Mouse (Mus musculus) neutrophil, adult 59 days (primary cell): ENCODE results near the gene Mdm1. TPM values are rescaled to one million over a fixed set of nuclear protein-coding genes. Genes with fewer than 3 reads are reported as not detected.

Experiments
- total RNA-seq, 2 experiments: library from RNA; stranded (reverse); gene quantifications; 1 replicate in 1 of 2; 2 replicates in 1 of 2; pipeline ENCODE4 v1.2.4; 2023

The Mdm1 gene
- 10 to 100 TPM; 10.8 to 14.1 TPM for total RNA-seq

DNA sequence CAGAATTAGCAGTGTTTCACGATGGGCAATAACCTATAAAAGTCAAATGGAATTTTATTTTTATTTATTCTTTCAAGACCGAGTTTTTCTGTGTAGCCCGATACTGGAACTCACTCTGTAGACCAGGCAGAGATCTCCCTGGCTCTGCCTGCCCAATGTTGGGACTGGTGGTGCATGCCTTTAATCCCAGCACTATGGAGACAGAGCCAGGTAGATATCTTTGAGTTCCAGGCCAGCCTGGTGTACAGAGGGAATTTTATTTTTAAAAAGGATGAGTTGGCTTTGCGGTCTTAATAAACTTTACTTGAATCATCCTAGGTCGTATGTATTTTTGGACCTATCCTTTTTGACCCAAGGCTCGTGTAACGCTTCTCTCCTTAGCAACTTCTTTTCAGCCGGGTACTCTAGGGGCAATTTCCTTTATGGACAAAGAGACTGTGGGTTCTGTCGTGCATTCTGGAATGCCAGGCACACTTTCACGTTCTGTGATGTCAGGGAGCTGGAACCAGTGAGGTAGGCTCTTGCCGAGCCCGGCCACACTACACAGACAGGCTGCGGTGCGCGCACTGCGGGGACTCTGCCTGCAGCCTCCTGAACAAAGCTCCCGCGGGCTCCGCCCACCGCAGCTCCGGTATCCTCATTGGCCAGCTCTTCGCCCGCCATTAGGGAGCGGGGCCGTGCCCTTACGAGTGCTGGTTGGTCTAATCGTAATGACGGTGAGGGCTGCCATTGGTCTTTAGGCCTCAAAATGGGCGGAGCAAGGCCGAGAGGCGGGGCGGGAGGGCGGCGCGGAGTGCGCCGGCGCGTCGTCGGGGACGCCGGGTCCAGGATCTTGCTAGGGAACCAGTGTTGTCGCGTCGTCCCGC is at the start of gene Mdm1:
Gene Mdm1, plus strand, starts transcription at position 794 of the 866 bp plus-strand sequence.

DNA sequence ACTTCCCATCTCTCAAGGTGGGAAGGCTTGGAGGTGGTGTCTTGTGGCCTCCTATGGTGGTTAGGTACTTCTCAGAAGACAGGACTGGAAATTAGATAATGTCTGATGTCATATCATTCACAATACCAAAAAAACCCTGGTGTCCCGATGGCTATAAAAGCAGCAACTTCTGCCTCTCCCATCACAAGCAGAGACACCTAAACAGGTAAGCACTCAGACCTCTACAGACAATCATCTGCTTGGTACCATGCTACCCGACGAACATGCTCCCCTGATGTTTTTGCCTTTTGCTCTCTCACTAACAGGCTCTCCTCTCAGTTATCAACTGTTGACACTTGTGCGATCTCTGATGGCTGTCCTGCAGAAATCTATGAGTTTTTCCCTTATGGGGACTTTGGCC is 63.0 kb downstream of the Mdm1 start, which contains the start of gene Il22:
Gene Il22, plus strand, starts transcription at position 301 of the 400 bp plus-strand sequence.

Other genes with a start within 250 kb of the Mdm1 start
- not detected for gene Il22, start 63.1 kb downstream of the Mdm1 start, total RNA-seq
- gene Gm32717, start 99.0 kb downstream of the Mdm1 start, total RNA-seq, result under 1 TPM; 0.51 to 0.53 TPM
- under 1 TPM; 0.51 to 0.53 TPM for gene Gm32802, start 116.9 kb downstream of the Mdm1 start, total RNA-seq
- gene Iltifb, start 153.2 kb downstream of the Mdm1 start, total RNA-seq, result not detected
- gene Gm9040, start 185.2 kb downstream of the Mdm1 start, total RNA-seq, result not detected
- not detected for gene Gm9044, start 190.6 kb downstream of the Mdm1 start, total RNA-seq
- gene Gm9045, start 196.0 kb downstream of the Mdm1 start, total RNA-seq, result not detected
- gene Gm9046, start 201.4 kb downstream of the Mdm1 start, total RNA-seq, result not detected
- not detected for gene Gm9048, start 206.9 kb downstream of the Mdm1 start, total RNA-seq
- gene Gm9049, start 212.3 kb downstream of the Mdm1 start, total RNA-seq, result not detected